Mouse (Mus musculus) testis, adult 2 months (tissue): ENCODE measurements around the gene Slc11a1. TPM values are rescaled to one million over a fixed set of nuclear protein-coding genes. Genes with fewer than 3 reads are reported as not detected.

Experiments
- H3K27ac ChIP-seq: fragments of 200-500 bp; 2 replicates; pipeline ENCODE4 v1.5.1; 2012; ENCODE audit warnings: low read depth, low read length; ENCODE audit not compliant: control insufficient read depth, insufficient read depth
- H3K27me3 ChIP-seq: fragments of 200-500 bp; 2 replicates; pipeline ENCODE4 v1.6.1; 2012; ENCODE audit warnings: mild to moderate bottlenecking, low read length, moderate library complexity; ENCODE audit not compliant: control insufficient read depth, insufficient read depth
- H3K36me3 ChIP-seq: fragments of 200-500 bp; 2 replicates; pipeline ENCODE4 v1.6.1; 2012; ENCODE audit warnings: mild to moderate bottlenecking, low read length; ENCODE audit not compliant: control insufficient read depth, insufficient read depth
- H3K4me1 ChIP-seq: fragments of 200-500 bp; 2 replicates; pipeline ENCODE4 v1.6.1; 2012; ENCODE audit warnings: low read length; ENCODE audit not compliant: control insufficient read depth, insufficient read depth
- H3K4me3 ChIP-seq: fragments of 200-500 bp; 2 replicates; pipeline ENCODE4 v1.5.1; 2012; ENCODE audit warnings: low read depth, mild to moderate bottlenecking, low read length, moderate library complexity, mixed read lengths; ENCODE audit not compliant: control insufficient read depth
- CTCF ChIP-seq: fragments of 200-500 bp; IDR thresholded peaks from 2 replicates; pipeline ENCODE4 v1.5.1; 2012; ENCODE audit warnings: low read depth, mild to moderate bottlenecking, inconsistent platforms, low read length, moderate library complexity; ENCODE audit not compliant: control insufficient read depth, insufficient read depth, insufficient replicate concordance
- POLR2A ChIP-seq: fragments of 200-500 bp; IDR thresholded peaks from 2 replicates; pipeline ENCODE4 v1.6.1; 2012; ENCODE audit warnings: low read depth, mild to moderate bottlenecking, inconsistent platforms, low read length, moderate library complexity; ENCODE audit not compliant: control insufficient read depth
- polyA plus RNA-seq: library from polyadenylated mRNA; depleted of rRNA; stranded (reverse); fragments of >200 nt; gene quantifications from 2 replicates; pipeline ENCODE4 v1.2.3, GENCODE M21; 2012; rRNA removed

Slc11a1 gene
- polyA plus RNA-seq, 1 experiment, result 3.1 TPM

GRCm38 (mm10) chr1:74423147-74423546 lies 48.2 kb downstream of the Slc11a1 start:
- Histone ChIP-seq H3K4me3 (no peak overlapping the region), H3K36me3 (no peaks in the 10 kb centered on the region), H3K27ac (no peak overlapping the region), H3K4me1 (peaks cover 7% of the 10 kb centered on the region), H3K27me3 (no peaks in the 10 kb centered on the region)
- TF ChIP-seq CTCF (no peak), POLR2A (no peak)

GRCm38 (mm10) chr1:74425845-74426244 lies 50.9 kb downstream of the Slc11a1 start:
- no peak overlapping the region for H3K27ac ChIP-seq

GRCm38 (mm10) chr1:74433220-74433619 lies 58.2 kb downstream of the Slc11a1 start:
- Histone ChIP-seq H3K27ac (no peak overlapping the region), H3K4me1 (no peaks in the 10 kb centered on the region), H3K27me3 (no peaks in the 10 kb centered on the region), H3K36me3 (no peaks in the 10 kb centered on the region; the same call in 1 of the 2 replicates), H3K4me3 (no peak overlapping the region)
- TF ChIP-seq CTCF (no peak), POLR2A (no peak)

More at GRCm38 (mm10) chr1:74425845-74426244, 50.9 kb downstream of the Slc11a1 start:
- H3K4me3 ChIP-seq, result no peak overlapping the region
- TF ChIP-seq POLR2A (no peak), CTCF (no peak)
- H3K36me3 ChIP-seq, result no peaks in the 10 kb centered on the region
- H3K4me1 ChIP-seq, result no peaks in the 10 kb centered on the region
- H3K27me3 ChIP-seq, result no peaks in the 10 kb centered on the region

- Histone ChIP-seq H3K27me3 (no peaks in the 10 kb centered on the region), H3K4me1 (no peaks in the 10 kb centered on the region), H3K36me3 (no peaks in the 10 kb centered on the region; the same call in 1 of the 2 replicates), H3K4me3 (no peak overlapping the region), H3K27ac (no peak overlapping the region)
- TF ChIP-seq POLR2A (no peak), CTCF (no peak)
Measured at GRCm38 (mm10) chr1:74434596-74434995, 59.6 kb downstream of the Slc11a1 start.

- TF ChIP-seq CTCF, result no peak
- no peak for TF ChIP-seq POLR2A
- Histone ChIP-seq H3K4me1 (no peaks in the 10 kb centered on the region), H3K27ac (no peak overlapping the region), H3K27me3 (no peaks in the 10 kb centered on the region), H3K4me3 (no peak overlapping the region), H3K36me3 (peaks cover under 1% of the 10 kb centered on the region)
Measured at GRCm38 (mm10) chr1:74435563-74435962, 60.6 kb downstream of the Slc11a1 start.

Other genes with a start within 250 kb of the Slc11a1 start
- 0.40 and 0.42 TPM in 2 replicates for gene Rufy4, start 249.7 kb upstream of the Slc11a1 start, polyA plus RNA-seq
- gene Cxcr2, start 221.2 kb upstream of the Slc11a1 start, polyA plus RNA-seq, result not detected in 2 replicates
- not detected in 2 replicates for gene Cxcr1, start 180.6 kb upstream of the Slc11a1 start, polyA plus RNA-seq
- 98.3 and 107 TPM in 2 replicates for gene Arpc2, start 139.1 kb upstream of the Slc11a1 start, polyA plus RNA-seq
- 0.10 and 0.16 TPM in 2 replicates for gene Gpbar1, start 96.6 kb upstream of the Slc11a1 start, polyA plus RNA-seq
- 1,529 and 1,552 TPM in 2 replicates for gene Aamp, start 90.5 kb upstream of the Slc11a1 start, polyA plus RNA-seq
- gene Pnkd, start 90.3 kb upstream of the Slc11a1 start, polyA plus RNA-seq, result 118 and 119 TPM in 2 replicates
- gene Tmbim1, start 69.6 kb upstream of the Slc11a1 start, polyA plus RNA-seq, result 6.3 TPM in 2 replicates
- 22.0 and 25.9 TPM in 2 replicates for gene Catip, start 13.1 kb upstream of the Slc11a1 start, polyA plus RNA-seq
- gene Ctdsp1, start 16.3 kb downstream of the Slc11a1 start, polyA plus RNA-seq, result 12.1 and 13.6 TPM in 2 replicates
- gene Vil1, start 34.2 kb downstream of the Slc11a1 start, polyA plus RNA-seq, result 0.09 and 0.22 TPM in 2 replicates
- gene Cnot9, start 130.9 kb downstream of the Slc11a1 start, polyA plus RNA-seq, result 22.4 and 26.6 TPM in 2 replicates
- 69.7 and 84.0 TPM in 2 replicates for gene Plcd4, start 167.7 kb downstream of the Slc11a1 start, polyA plus RNA-seq
- gene Usp37, start 169.1 kb downstream of the Slc11a1 start, polyA plus RNA-seq, result 23.7 and 23.8 TPM in 2 replicates
- 7.5 and 7.9 TPM in 2 replicates for gene Zfp142, start 213.1 kb downstream of the Slc11a1 start, polyA plus RNA-seq
- gene Bcs1l, start 213.1 kb downstream of the Slc11a1 start, polyA plus RNA-seq, result 4.5 and 5.2 TPM in 2 replicates
- 175 and 194 TPM in 2 replicates for gene Rnf25, start 226.2 kb downstream of the Slc11a1 start, polyA plus RNA-seq
- gene Stk36, start 226.2 kb downstream of the Slc11a1 start, polyA plus RNA-seq, result 177 and 209 TPM in 2 replicates